Mouse (Mus musculus) liver, adult 2 months (tissue): ENCODE measurements around the gene Zfp949. TPM values are rescaled to one million over a fixed set of nuclear protein-coding genes. Genes with fewer than 3 reads are reported as not detected.

Experiments used
- DNase-seq: peaks from one replicate; pipeline ENCODE4 v3.0.0-alpha.2; 2011; ENCODE audit warnings: low read depth, low spot score; ENCODE audit errors: extremely low read depth
- H3K27ac ChIP-seq: fragments of 200-500 bp; replicated peaks from 2 replicates; pipeline ENCODE4 v1.5.1; 2012; ENCODE audit warnings: low read depth, mild to moderate bottlenecking, control low read depth, inconsistent platforms, low read length; ENCODE audit not compliant: insufficient read depth
- H3K27me3 ChIP-seq: fragments of 200-500 bp; 2 replicates; pipeline ENCODE4 v1.6.1; 2012; ENCODE audit warnings: mild to moderate bottlenecking, moderate library complexity, low read length, inconsistent platforms; ENCODE audit not compliant: control insufficient read depth, insufficient read depth
- H3K36me3 ChIP-seq: fragments of 200-500 bp; 2 replicates; pipeline ENCODE4 v1.6.1; 2012; ENCODE audit warnings: low read length, inconsistent platforms; ENCODE audit not compliant: control insufficient read depth, insufficient read depth
- H3K4me1 ChIP-seq: fragments of 200-500 bp; 2 replicates; pipeline ENCODE4 v1.6.1; 2011; ENCODE audit warnings: low read length; ENCODE audit not compliant: control insufficient read depth, insufficient read depth
- H3K4me3 ChIP-seq: fragments of 200-500 bp; 2 replicates; pipeline ENCODE4 v1.5.1; 2011; ENCODE audit warnings: low read depth, mild to moderate bottlenecking, control low read depth, low read length, moderate library complexity; ENCODE audit not compliant: insufficient read depth
- H3K79me2 ChIP-seq: fragments of 200-500 bp; 2 replicates; pipeline ENCODE4 v1.6.1; 2012; ENCODE audit warnings: inconsistent platforms, mild to moderate bottlenecking, low read length, moderate library complexity; ENCODE audit not compliant: control insufficient read depth, insufficient read depth
- H3K9ac ChIP-seq: fragments of 200-500 bp; 2 replicates; pipeline ENCODE4 v1.6.1; 2012; ENCODE audit warnings: low read depth, mild to moderate bottlenecking, control low read depth, inconsistent platforms, low read length
- CTCF ChIP-seq: fragments of 200-500 bp; IDR thresholded peaks from 2 replicates; pipeline ENCODE4 v1.5.1; 2011; ENCODE audit warnings: low read depth, low read length, control low read depth
- POLR2A ChIP-seq: fragments of 200-500 bp; IDR thresholded peaks from 2 replicates; pipeline ENCODE4 v1.6.1; 2011; ENCODE audit warnings: low read length, control low read depth; ENCODE audit not compliant: insufficient read depth; ENCODE audit errors: extremely low read depth
- WGBS: fragments of 180-500 bp; shearing (Covaris S2); methylation state at CpG from one replicate; pipeline ENCODE4 v1.1.7; 2018; 5-methylcytosine and 5-hydroxymethylcytosine counted together
- polyA plus RNA-seq: library from polyadenylated mRNA; depleted of rRNA; stranded (reverse); fragments of >200 nt; gene quantifications from 2 replicates; pipeline ENCODE4 v1.2.3, GENCODE M21; 2012
- total RNA-seq: library from RNA; depleted of rRNA; stranded (reverse); fragments of >200 nt; gene quantifications from 2 replicates; pipeline ENCODE4 v1.2.3, GENCODE M21; 2014

Gene Zfp949
- total and polyA plus RNA-seq, 2 experiments = 2.4 to 9.0 TPM

GRCm38 (mm10) chr9:88523335-88523668 is 24.5 kb upstream of the Zfp949 start:
- Histone ChIP-seq H3K9ac (peak overlapping the region; percentile 0), H3K79me2 (no peaks in the 10 kb centered on the region), H3K4me3 (peak overlapping the region; percentile 37), H3K27ac (no peak overlapping the region), H3K4me1 (peaks cover 4% of the 10 kb centered on the region; the same call in 1 of the 2 replicates), H3K36me3 (peaks cover 13% of the 10 kb centered on the region), H3K27me3 (no peaks in the 10 kb centered on the region)
- TF ChIP-seq POLR2A (no peak), CTCF (no peak)
- 3% methylated on average over 16 of the region's 16 CpGs for WGBS
- DNase-seq = no peak

GRCm38 (mm10) chr9:88524367-88524766 is 23.5 kb upstream of the Zfp949 start:
- Histone ChIP-seq H3K4me3 (no peak overlapping the region), H3K9ac (no peak overlapping the region), H3K27ac (no peak overlapping the region), H3K4me1 (peaks cover 4% of the 10 kb centered on the region; the same call in 1 of the 2 replicates), H3K79me2 (no peaks in the 10 kb centered on the region), H3K27me3 (no peaks in the 10 kb centered on the region), H3K36me3 (peaks cover 13% of the 10 kb centered on the region)
- DNase-seq = no peak
- TF ChIP-seq CTCF (no peak), POLR2A (no peak)
- 95% methylated on average over 2 of the region's 2 CpGs for WGBS

GRCm38 (mm10) chr9:88524796-88525195 is 23.0 kb upstream of the Zfp949 start:
- no peak for TF ChIP-seq CTCF
- no peak for TF ChIP-seq POLR2A
- H3K27ac ChIP-seq = no peak overlapping the region
- peaks cover 4% of the 10 kb centered on the region; the same call in 1 of the 2 replicates for H3K4me1 ChIP-seq
- peaks cover 13% of the 10 kb centered on the region for H3K36me3 ChIP-seq
- no peaks in the 10 kb centered on the region for H3K27me3 ChIP-seq
- H3K79me2 ChIP-seq = no peaks in the 10 kb centered on the region
- DNase-seq = no peak
- 52% methylated on average over 3 of the region's 3 CpGs for WGBS
- H3K4me3 ChIP-seq = no peak overlapping the region
- no peak overlapping the region for H3K9ac ChIP-seq

- Histone ChIP-seq H3K27ac (no peak overlapping the region), H3K9ac (no peak overlapping the region), H3K27me3 (no peaks in the 10 kb centered on the region), H3K4me3 (no peak overlapping the region), H3K36me3 (peaks cover 10% of the 10 kb centered on the region), H3K79me2 (no peaks in the 10 kb centered on the region), H3K4me1 (peaks cover 4% of the 10 kb centered on the region; the same call in 1 of the 2 replicates)
- no peak for DNase-seq
- no peak for TF ChIP-seq CTCF
- TF ChIP-seq POLR2A = no peak
- WGBS = 98% methylated on average over 6 of the region's 6 CpGs
Observed at GRCm38 (mm10) chr9:88525341-88525740, 22.5 kb upstream of the Zfp949 start.

- H3K79me2 ChIP-seq = no peaks in the 10 kb centered on the region
- no peaks in the 10 kb centered on the region for H3K36me3 ChIP-seq
- no peak overlapping the region for H3K9ac ChIP-seq
- no peak overlapping the region for H3K27ac ChIP-seq
- no peak overlapping the region for H3K4me3 ChIP-seq
- TF ChIP-seq POLR2A (no peak), CTCF (no peak)
- no peaks in the 10 kb centered on the region for H3K4me1 ChIP-seq
- no peak for DNase-seq
- WGBS = 96% methylated on average over 4 of the region's 4 CpGs
- H3K27me3 ChIP-seq = no peaks in the 10 kb centered on the region
Observed at GRCm38 (mm10) chr9:88527956-88528355, 19.9 kb upstream of the Zfp949 start.

GRCm38 (mm10) chr9:88528736-88529135 is 19.1 kb upstream of the Zfp949 start:
- Histone ChIP-seq H3K9ac (no peak overlapping the region), H3K27me3 (no peaks in the 10 kb centered on the region), H3K36me3 (no peaks in the 10 kb centered on the region), H3K79me2 (no peaks in the 10 kb centered on the region), H3K27ac (no peak overlapping the region), H3K4me3 (no peak overlapping the region), H3K4me1 (no peaks in the 10 kb centered on the region)
- no peak for DNase-seq
- no peak for TF ChIP-seq POLR2A
- TF ChIP-seq CTCF = no peak
- 93% methylated on average over 5 of the region's 5 CpGs for WGBS

- TF ChIP-seq POLR2A = no peak
- no peak for TF ChIP-seq CTCF
- H3K4me1 ChIP-seq = no peaks in the 10 kb centered on the region
- DNase-seq = no peak
- no peak overlapping the region for H3K27ac ChIP-seq
- no peak overlapping the region for H3K4me3 ChIP-seq
- no peak overlapping the region for H3K9ac ChIP-seq
- no peaks in the 10 kb centered on the region for H3K36me3 ChIP-seq
- 70% methylated on average over 3 of the region's 3 CpGs for WGBS
- H3K27me3 ChIP-seq = no peaks in the 10 kb centered on the region
- no peaks in the 10 kb centered on the region for H3K79me2 ChIP-seq
Observed at GRCm38 (mm10) chr9:88529571-88529970, 18.2 kb upstream of the Zfp949 start.
